Mouse (Mus musculus) E14TG2a.4 (cell line): ENCODE measurements around the gene Hinfp.
"Not testable (repeated sequence)": the region's sequence is repeated elsewhere in the genome, so short reads cannot be mapped to it uniquely, and the experiment has no call there.

ENCODE experiments used
- H3K27me3 ChIP-seq: 2 replicates; pipeline ENCODE4 v1.6.1; 2014; ENCODE audit warnings: low read length, control low read depth; ENCODE audit not compliant: insufficient read depth
- H3K36me3 ChIP-seq: 2 replicates; pipeline ENCODE4 v1.6.1; 2014; ENCODE audit warnings: low read length, control low read depth; ENCODE audit not compliant: insufficient read depth
- H3K4me1 ChIP-seq: replicated peaks from 2 replicates; pipeline ENCODE4 v1.6.1; 2014; ENCODE audit warnings: low read depth, low read length, control low read depth
- H3K4me3 ChIP-seq: replicated peaks from 2 replicates; pipeline ENCODE4 v1.5.1; 2014; ENCODE audit warnings: mild to moderate bottlenecking, low read length
- H3K9me3 ChIP-seq: 2 replicates; pipeline ENCODE4 v1.6.1; 2014; ENCODE audit warnings: low read length, control low read depth
- CTCF ChIP-seq: conservative IDR thresholded peaks from 2 replicates; pipeline ENCODE4 v1.5.1; 2014; ENCODE audit warnings: low read length
- NANOG ChIP-seq: IDR thresholded peaks from 2 replicates; pipeline ENCODE4 v1.6.1; 2014; ENCODE audit warnings: borderline replicate concordance, low read length, mixed read lengths
- POU5F1 ChIP-seq: IDR thresholded peaks from 2 replicates; pipeline ENCODE4 v1.6.1; 2014; ENCODE audit warnings: low read length, borderline replicate concordance

The Hinfp gene

DNA sequence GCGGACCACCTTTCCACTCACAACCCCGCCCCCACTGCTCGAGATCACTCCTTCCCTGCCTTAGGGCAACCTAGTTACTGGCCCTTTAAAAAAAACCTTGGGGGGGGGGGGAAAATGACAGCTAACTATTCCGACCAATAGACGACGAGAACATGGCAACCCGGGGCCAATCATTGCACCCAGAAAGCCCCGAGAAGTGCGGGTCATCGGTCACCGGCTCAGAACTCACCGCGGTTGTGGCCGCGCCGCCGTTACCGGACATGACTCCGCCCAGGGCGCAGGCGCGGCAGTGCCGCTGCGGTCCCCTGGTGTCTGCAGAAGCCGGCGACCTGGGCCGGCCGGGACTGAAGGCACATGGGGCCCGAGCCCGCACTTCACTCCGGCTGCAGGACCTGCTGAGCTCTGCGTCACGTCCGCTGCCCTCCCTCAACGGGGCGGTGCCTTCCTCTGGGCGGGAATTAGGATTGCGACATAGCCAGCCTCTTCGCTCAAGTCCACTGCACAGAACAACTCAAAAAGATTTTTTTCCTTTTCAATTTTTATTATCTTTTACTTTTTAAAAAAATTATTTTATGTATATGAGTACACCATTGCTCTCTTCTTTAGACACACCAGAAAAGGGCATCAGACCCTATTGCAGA, 38.4 kb upstream of the Hinfp start, which contains the start of gene Hmbs:
Gene Hmbs (minus strand): TSS at position 448 of the 641 bp plus-strand sequence.
- no peaks in the 10 kb centered on the region for H3K9me3 ChIP-seq
- H3K36me3 ChIP-seq, result peaks cover 56% of the 10 kb centered on the region
- H3K4me3 ChIP-seq, result peak within 1 kb of the TSS; percentile 96
- TF ChIP-seq CTCF (no peak), POU5F1 (no peak), NANOG (no peak)
- no peaks in the 10 kb centered on the region for H3K27me3 ChIP-seq
- H3K4me1 ChIP-seq, result peaks cover 81% of the 10 kb centered on the region

DNA sequence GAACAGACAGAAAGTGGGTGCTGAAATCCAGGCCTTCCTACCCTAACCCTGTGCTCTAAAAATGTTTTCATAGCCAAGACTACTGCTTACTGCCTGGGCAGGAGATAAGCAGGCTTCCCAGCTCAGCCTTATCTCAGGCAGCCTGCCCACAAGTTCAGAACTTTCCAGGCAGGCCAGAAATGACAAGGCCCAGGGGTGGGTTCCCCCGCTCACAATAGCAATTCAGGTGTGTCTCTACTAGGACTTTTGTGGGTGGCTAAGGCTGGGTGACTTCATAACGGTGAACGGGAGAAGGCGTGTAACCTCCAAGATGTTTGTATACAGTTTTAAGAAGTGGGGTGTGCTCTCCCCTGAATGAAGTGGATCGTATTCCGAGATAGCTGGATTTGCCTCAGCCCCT, 37.8 kb upstream of the Hinfp start:
- peaks cover 80% of the 10 kb centered on the region for H3K4me1 ChIP-seq
- TF ChIP-seq NANOG (no peak), CTCF (no peak), POU5F1 (no peak)

DNA sequence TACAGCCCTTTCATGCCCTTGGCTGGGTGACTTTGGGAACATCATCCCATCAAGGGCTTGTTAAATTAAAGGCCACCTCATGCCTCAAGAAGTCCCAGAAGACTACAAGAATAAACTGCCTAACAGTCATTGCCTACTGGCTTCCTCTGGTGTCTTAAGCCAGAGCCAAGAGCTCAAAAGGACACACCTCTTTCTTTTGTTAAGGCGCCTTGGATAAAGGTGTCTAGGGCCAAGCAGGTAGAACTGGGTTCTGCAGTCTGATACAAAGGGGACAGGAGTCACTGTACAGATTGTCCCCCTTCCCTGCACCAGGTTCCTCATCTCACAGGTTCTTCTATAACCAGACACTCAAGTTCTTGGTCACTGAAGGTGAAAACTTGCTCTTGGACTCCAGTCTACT, 37.1 kb upstream of the Hinfp start:
- peaks cover 78% of the 10 kb centered on the region for H3K4me1 ChIP-seq
- no peak for TF ChIP-seq CTCF
- no peak for TF ChIP-seq NANOG
- TF ChIP-seq POU5F1, result no peak
- no peaks in the 10 kb centered on the region for H3K27me3 ChIP-seq
- H3K9me3 ChIP-seq, result no peaks in the 10 kb centered on the region
- peak overlapping the region; percentile 96 for H3K4me3 ChIP-seq
- H3K36me3 ChIP-seq, result peaks cover 50% of the 10 kb centered on the region

More for the DNA sequence above, 37.8 kb upstream of the Hinfp start:
- Histone ChIP-seq H3K4me3 (peak overlapping the region; percentile 96), H3K27me3 (no peaks in the 10 kb centered on the region), H3K36me3 (peaks cover 53% of the 10 kb centered on the region), H3K9me3 (no peaks in the 10 kb centered on the region)

DNA sequence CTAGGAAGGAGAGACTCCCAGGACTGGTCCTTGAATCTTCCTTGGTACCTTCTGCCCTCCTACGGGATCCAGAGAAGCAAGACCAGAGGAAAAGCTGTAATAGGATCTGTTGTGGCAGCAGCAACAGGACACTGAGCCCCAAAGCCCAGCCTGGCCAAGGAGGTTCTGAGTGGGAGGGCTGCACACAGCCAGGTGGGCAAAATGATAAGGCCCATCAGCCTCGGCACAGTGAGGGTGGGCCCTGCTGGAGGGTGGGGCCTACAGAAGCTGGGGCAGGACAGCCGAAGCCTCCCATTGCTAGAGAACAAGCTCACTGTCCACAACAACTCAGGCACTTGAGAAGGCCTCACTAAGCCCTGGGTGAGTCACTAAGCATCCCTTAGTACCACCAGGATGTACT, 36.7 kb upstream of the Hinfp start:
- Histone ChIP-seq H3K9me3 (no peaks in the 10 kb centered on the region), H3K36me3 (peaks cover 50% of the 10 kb centered on the region), H3K4me1 (peaks cover 78% of the 10 kb centered on the region), H3K27me3 (no peaks in the 10 kb centered on the region), H3K4me3 (peak overlapping the region; percentile 96; the same call in 1 of the 2 replicates)
- no peak for TF ChIP-seq POU5F1
- TF ChIP-seq CTCF, result no peak
- TF ChIP-seq NANOG, result no peak

DNA sequence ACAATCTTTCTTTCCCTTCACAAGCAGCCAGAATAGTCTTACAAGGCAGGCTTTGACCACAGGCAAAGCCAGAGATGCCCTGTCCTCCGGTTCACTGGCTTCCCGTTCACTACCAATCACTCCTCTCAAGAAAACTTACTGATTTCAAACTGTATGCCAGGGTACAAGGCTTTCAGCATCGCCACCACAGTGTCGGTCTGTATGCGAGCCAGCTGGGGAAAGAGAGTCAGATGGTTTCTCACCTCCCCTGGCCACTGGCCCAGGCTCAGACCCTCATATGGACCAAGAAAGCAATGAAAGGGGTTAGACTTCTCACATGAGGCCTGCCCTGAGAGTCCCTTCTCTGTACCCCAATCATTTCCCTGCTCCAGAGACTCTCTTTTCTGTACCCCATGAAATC, 36.0 kb upstream of the Hinfp start:
- peaks cover 79% of the 10 kb centered on the region for H3K4me1 ChIP-seq
- H3K36me3 ChIP-seq, result peaks cover 57% of the 10 kb centered on the region
- no peaks in the 10 kb centered on the region for H3K27me3 ChIP-seq
- TF ChIP-seq NANOG, result no peak
- TF ChIP-seq CTCF, result no peak
- no peak for TF ChIP-seq POU5F1
- H3K9me3 ChIP-seq, result no peaks in the 10 kb centered on the region
- H3K4me3 ChIP-seq, result no peak overlapping the region

DNA sequence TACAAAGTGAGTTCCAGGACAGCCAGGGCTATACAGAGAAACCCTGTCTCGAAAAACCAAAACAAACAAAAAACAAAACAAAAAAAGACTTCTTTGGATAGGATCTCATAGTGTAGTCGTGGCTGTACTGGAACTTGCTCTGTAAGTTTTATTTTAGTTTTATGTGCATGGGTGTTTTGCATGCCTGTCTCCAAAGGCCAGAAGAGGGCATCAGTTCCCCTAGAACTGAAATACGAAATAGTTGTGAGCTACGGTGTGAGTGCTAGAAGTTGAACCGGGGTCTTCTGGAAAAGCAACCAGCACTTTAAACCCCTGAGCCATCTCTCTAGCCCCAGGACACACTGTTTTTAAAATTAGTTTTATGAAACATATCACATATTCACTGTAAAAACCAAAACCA, 33.1 kb upstream of the Hinfp start:
- no peaks in the 10 kb centered on the region for H3K9me3 ChIP-seq
- H3K4me3 ChIP-seq, result no peak overlapping the region
- H3K4me1 ChIP-seq, result peaks cover 57% of the 10 kb centered on the region
- TF ChIP-seq NANOG, result no peak
- no peak for TF ChIP-seq CTCF
- TF ChIP-seq POU5F1, result no peak
- H3K27me3 ChIP-seq, result no peaks in the 10 kb centered on the region
- peaks cover 69% of the 10 kb centered on the region for H3K36me3 ChIP-seq

DNA sequence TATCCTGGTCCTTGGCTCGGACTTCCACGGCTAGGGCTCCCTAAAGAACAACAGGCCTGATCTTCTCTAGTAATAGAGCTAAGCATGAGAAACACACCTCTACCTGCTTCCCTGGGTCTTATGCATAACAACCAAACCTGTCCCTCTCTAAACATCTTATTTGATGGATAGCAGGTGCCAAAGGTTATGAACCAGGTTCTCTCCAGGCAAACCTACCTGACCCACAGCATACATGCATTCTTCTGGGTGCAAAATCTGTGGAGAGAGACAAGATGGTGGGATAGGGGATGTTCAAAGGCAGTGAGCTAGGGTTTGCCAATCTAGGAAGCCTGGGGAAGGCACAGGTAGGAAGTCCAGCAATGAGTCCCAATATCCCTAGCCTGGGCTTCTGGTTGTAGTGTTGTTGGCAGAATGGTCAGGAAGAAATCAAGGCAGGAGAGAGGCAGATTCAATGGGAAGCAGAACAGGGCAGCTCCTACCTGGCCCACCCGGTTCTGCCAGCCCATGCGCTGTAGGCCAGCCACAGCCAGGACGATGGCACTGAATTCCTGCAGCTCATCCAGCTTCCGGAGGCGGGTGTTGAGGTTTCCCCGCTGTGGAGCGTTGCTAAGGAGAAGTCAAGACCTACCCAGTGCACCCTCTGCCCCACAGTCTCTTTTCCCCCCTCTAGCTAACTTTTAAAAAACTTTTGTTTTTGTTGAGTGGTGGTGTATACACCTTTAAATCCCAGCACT, 32.1 kb upstream of the Hinfp start:
- H3K4me3 ChIP-seq, result peak overlapping the region; percentile 98
- H3K36me3 ChIP-seq, result peaks cover 69% of the 10 kb centered on the region
- TF ChIP-seq CTCF (no peak), POU5F1 (no peak), NANOG (no peak)
- peaks cover 55% of the 10 kb centered on the region for H3K4me1 ChIP-seq
- H3K9me3 ChIP-seq, result no peaks in the 10 kb centered on the region
- no peaks in the 10 kb centered on the region for H3K27me3 ChIP-seq

DNA sequence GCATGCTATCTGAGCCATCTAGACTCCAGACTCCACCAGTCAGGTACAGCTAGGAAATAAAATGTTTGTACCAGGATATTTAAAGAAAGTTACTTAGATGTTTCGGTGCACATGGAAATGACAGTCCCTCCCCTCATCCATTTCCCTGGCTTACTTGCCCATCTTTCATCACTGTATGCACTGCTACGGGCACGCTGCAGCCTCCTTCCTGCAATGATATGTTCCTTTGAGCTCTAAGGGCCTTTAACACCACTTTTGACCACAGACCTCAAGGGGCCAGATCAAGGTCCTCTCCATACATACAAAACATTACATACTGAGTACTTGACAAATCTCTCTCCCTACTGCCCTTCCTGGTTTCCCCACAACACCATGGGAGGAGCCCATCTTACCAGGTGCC, 31.5 kb upstream of the Hinfp start:
- H3K4me1 ChIP-seq, result peaks cover 54% of the 10 kb centered on the region
- H3K36me3 ChIP-seq, result peaks cover 66% of the 10 kb centered on the region
- no peaks in the 10 kb centered on the region for H3K9me3 ChIP-seq
- peak overlapping the region; percentile 98 for H3K4me3 ChIP-seq
- H3K27me3 ChIP-seq, result no peaks in the 10 kb centered on the region
- TF ChIP-seq POU5F1 (no peak), NANOG (no peak), CTCF (no peak)

DNA sequence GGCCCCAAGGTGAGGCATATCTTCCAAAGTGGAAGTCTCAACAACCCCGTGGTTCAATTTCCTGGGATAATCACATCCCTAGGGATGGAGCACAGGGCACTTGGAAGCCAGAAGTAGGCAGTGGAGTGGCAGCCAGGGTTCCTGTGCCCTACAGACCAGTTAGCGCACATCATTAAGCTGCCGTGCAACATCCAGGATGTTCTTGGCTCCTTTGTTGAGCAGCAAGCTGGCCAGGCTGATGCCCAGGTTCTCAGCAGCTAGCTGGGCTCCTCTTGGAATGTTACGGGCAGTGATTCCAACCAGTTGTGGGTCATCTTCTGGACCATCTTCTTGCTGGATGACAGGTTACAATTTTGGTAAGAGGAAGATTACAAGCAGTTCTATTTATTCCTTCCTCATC, 31.0 kb upstream of the Hinfp start:
- peaks cover 66% of the 10 kb centered on the region for H3K36me3 ChIP-seq
- H3K27me3 ChIP-seq, H3K9me3 ChIP-seq: not testable (repeated sequence)
- peak overlapping the region; percentile 98 for H3K4me3 ChIP-seq
- H3K4me1 ChIP-seq, result peaks cover 54% of the 10 kb centered on the region
